Mouse (Mus musculus): ENCODE measurements at regions not wholly inside any gene's neighbourhood (a gene's known extent, or its start where the extent isn't known, plus 50 kb on each side); places are given as distances from the start of the nearest gene placed in this dataset.

DNA sequence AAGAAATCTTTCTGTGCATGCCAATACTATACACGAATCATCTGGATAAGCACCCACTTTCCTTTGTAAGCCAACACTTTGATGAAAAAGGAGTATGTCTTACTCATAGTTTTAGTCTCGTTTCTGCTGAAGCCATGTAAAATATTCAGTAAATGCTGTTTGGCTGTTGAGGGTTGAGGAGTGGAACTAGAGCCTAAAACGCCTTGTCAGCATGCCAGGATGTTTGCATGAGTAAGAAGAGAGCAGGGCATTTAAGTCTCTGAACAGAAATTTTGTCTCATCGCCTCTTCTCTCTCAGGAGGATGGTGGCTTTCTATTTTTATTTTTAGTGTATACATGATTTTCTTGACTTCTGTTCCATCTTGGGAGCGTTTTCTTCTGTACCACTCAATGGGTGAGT, 216.0 kb downstream of the Serpinb8 start:
- TF ChIP-seq CTCF (IDR thresholded peaks at IDR 0.05; ENCODE audit: low read depth, low read length) (no peak), POLR2AphosphoS5 (IDR thresholded peaks at IDR 0.05; ENCODE audit: insufficient replicate concordance, low read depth, low read length) (no peak), GATA1 (IDR thresholded peaks at IDR 0.05; ENCODE audit: borderline replicate concordance, low read length) (no peak)
